Mouse (Mus musculus) hindbrain, embryonic 16.5 days (tissue): Measurements from ENCODE around the gene Bbx. TPM values are rescaled to one million over a fixed set of nuclear protein-coding genes. Genes with fewer than 3 reads are reported as not detected.

Source experiments
- ATAC-seq: fragments of 200-750 bp; cut with Nextera tagmentation; 2 replicates; pipeline ENCODE4 v1.8.0; 2017; ENCODE audit warnings: moderate TSS enrichment, moderate library complexity
- H3K27ac ChIP-seq: fragments of 300-500 bp; sonication (generic); 2 replicates; pipeline ENCODE4 v1.5.1; 2014; ENCODE audit warnings: low read depth, mild to moderate bottlenecking, control low read depth, low read length, moderate library complexity
- H3K27me3 ChIP-seq: fragments of 300-500 bp; sonication (generic); replicated peaks from 2 replicates; pipeline ENCODE4 v1.6.1; 2014; ENCODE audit warnings: low read length; ENCODE audit not compliant: control insufficient read depth, insufficient read depth
- H3K36me3 ChIP-seq: fragments of 300-500 bp; sonication (generic); 2 replicates; pipeline ENCODE4 v1.6.1; 2014; ENCODE audit warnings: mild to moderate bottlenecking, low read length, moderate library complexity, mixed read lengths; ENCODE audit not compliant: control insufficient read depth, insufficient read depth
- H3K4me1 ChIP-seq: fragments of 300-500 bp; sonication (generic); 2 replicates; pipeline ENCODE4 v1.6.1; 2014; ENCODE audit warnings: low read depth, low read length; ENCODE audit not compliant: control insufficient read depth, insufficient read depth
- H3K4me2 ChIP-seq: fragments of 300-500 bp; sonication (generic); 2 replicates; pipeline ENCODE4 v1.6.1; 2014; ENCODE audit warnings: mild to moderate bottlenecking, low read length, control low read depth, moderate library complexity
- H3K4me3 ChIP-seq: fragments of 300-500 bp; sonication (generic); 2 replicates; pipeline ENCODE4 v1.5.1; 2014; ENCODE audit warnings: mild to moderate bottlenecking, low read length, control low read depth, moderate library complexity
- H3K9ac ChIP-seq: fragments of 300-500 bp; sonication (generic); 2 replicates; pipeline ENCODE4 v1.6.1; 2014; ENCODE audit warnings: low read depth, mild to moderate bottlenecking, control low read depth, low read length, moderate library complexity
- H3K9me3 ChIP-seq: fragments of 300-500 bp; sonication (generic); 2 replicates; pipeline ENCODE4 v1.6.1; 2014; ENCODE audit warnings: mild to moderate bottlenecking, low read length, moderate library complexity; ENCODE audit not compliant: control insufficient read depth
- WGBS: fragments of 180-500 bp; shearing (Covaris S2); extraction: QIAGEN DNeasy Blood & Tissue Kit; methylation state at CpG from one replicate; pipeline ENCODE4 v1.1.7; 2014; 5-methylcytosine and 5-hydroxymethylcytosine counted together
- polyA plus RNA-seq: library from polyadenylated mRNA; unstranded; fragments of >200 nt; fragmentation: Nextera tagmentation; extraction: Ambion mirVana; gene quantifications from 2 replicates; pipeline ENCODE4 v1.2.1, GENCODE M21; 2015

The Bbx gene
- polyA plus RNA-seq, 1 experiment from 2014 or later = 20.3 TPM

- Histone ChIP-seq H3K27ac (no peak overlapping the region), H3K4me2 (no peak overlapping the region), H3K36me3 (no peaks in the 10 kb centered on the region), H3K27me3 (no peaks in the 10 kb centered on the region), H3K4me1 (no peaks in the 10 kb centered on the region), H3K9ac (no peak overlapping the region), H3K4me3 (no peak overlapping the region), H3K9me3 (no peaks in the 10 kb centered on the region)
- ATAC-seq = 0 out of 2 replicates have a peak, but pooled peaks have one; percentile 24
- WGBS = 81% methylated on average over 5 of the region's 5 CpGs
These were observed 273.6 kb downstream of the Bbx start for GRCm38 (mm10) chr16:50158546-50158945.

- no peak overlapping the region for H3K4me3 ChIP-seq
- peaks cover 6% of the 10 kb centered on the region for H3K9me3 ChIP-seq
- 87% methylated on average over 4 of the region's 4 CpGs for WGBS
- no peak overlapping the region for H3K4me2 ChIP-seq
- no peak for ATAC-seq
- H3K27me3 ChIP-seq = no peaks in the 10 kb centered on the region
- H3K4me1 ChIP-seq = no peaks in the 10 kb centered on the region
- H3K9ac ChIP-seq = no peak overlapping the region
- no peaks in the 10 kb centered on the region for H3K36me3 ChIP-seq
- no peak overlapping the region for H3K27ac ChIP-seq
These were observed 282.6 kb downstream of the Bbx start for GRCm38 (mm10) chr16:50149606-50150005.

- peaks cover 6% of the 10 kb centered on the region for H3K9me3 ChIP-seq
- no peak overlapping the region for H3K4me3 ChIP-seq
- ATAC-seq = peak; percentile 91
- H3K4me2 ChIP-seq = no peak overlapping the region
- H3K27ac ChIP-seq = no peak overlapping the region
- 46% methylated on average over 2 of the region's 2 CpGs for WGBS
- H3K9ac ChIP-seq = no peak overlapping the region
- no peaks in the 10 kb centered on the region for H3K27me3 ChIP-seq
- H3K36me3 ChIP-seq = no peaks in the 10 kb centered on the region
- no peaks in the 10 kb centered on the region for H3K4me1 ChIP-seq
These were observed 284.3 kb downstream of the Bbx start for GRCm38 (mm10) chr16:50147900-50148299.

Other genes with a start within 250 kb of the Bbx start
- not detected in 2 replicates for gene Ccdc54, start 158.8 kb upstream of the Bbx start, polyA plus RNA-seq